In genomic region chr2:48950316-48950880, GRCm38 (mm10) we compare ENCODE assay signal across 8 mouse cellular contexts. TPM values are rescaled to one million over a fixed set of nuclear protein-coding genes. Genes with fewer than 3 reads are reported as not detected.
DNase-seq lines count a peak whose midpoint lies in the region; ATAC-seq and TF ChIP-seq lines count a peak whose summit lies in the region.

No protein-coding gene starts in this region.

- no peaks in the 10 kb centered on the region for H3K4me1 ChIP-seq in heart, adult 2 months (ENCODE audit: control insufficient read depth, insufficient read depth, low read length)
- H3K4me1 ChIP-seq in E14TG2a.4 (replicated peaks; ENCODE audit: low read depth, low read length) = peaks cover 21% of the 10 kb centered on the region
- peaks cover 3% of the 10 kb centered on the region; the same call in 1 of the 2 replicates for H3K4me1 ChIP-seq in embryonic facial prominence, embryonic 15.5 days
- peaks cover 7% of the 10 kb centered on the region; the same call in 1 of the 2 replicates for H3K4me1 ChIP-seq in limb, embryonic 10.5 days
- peaks cover 21% of the 10 kb centered on the region for H3K4me1 ChIP-seq in midbrain, embryonic 16.5 days (ENCODE audit: control insufficient read depth, insufficient read depth, low read length)

- peaks cover 3% of the 10 kb centered on the region; the same call in 1 of the 2 replicates for H3K36me3 ChIP-seq in heart, adult 2 months (ENCODE audit: control insufficient read depth, insufficient read depth, low read length)
- no peaks in the 10 kb centered on the region for H3K36me3 ChIP-seq in E14TG2a.4 (ENCODE audit: insufficient read depth, low read length)
- no peaks in the 10 kb centered on the region for H3K36me3 ChIP-seq in embryonic facial prominence, embryonic 15.5 days
- no peaks in the 10 kb centered on the region for H3K36me3 ChIP-seq in limb, embryonic 10.5 days
- H3K36me3 ChIP-seq in midbrain, embryonic 16.5 days (ENCODE audit: control insufficient read depth, insufficient read depth, low read length) = no peaks in the 10 kb centered on the region

- 5% methylated on average over 6 of the region's 6 CpGs for WGBS in heart, adult 2 months
- 5% methylated on average over 6 of the region's 6 CpGs for WGBS in embryonic facial prominence, embryonic 15.5 days
- WGBS in limb, embryonic 10.5 days = 15% methylated on average over 5 of the region's 6 CpGs
- 7% methylated on average over 6 of the region's 6 CpGs for WGBS in midbrain, embryonic 16.5 days

- 0 out of 2 replicates have a peak, but pooled peaks have one; percentile 3 for TF ChIP-seq POLR2A in heart, adult 2 months (IDR thresholded peaks at IDR 0.05; ENCODE audit: insufficient read depth, low read depth, low read length)

- peak overlapping the region; percentile 91 for H3K27ac ChIP-seq in heart, adult 2 months
- H3K27ac ChIP-seq in embryonic facial prominence, embryonic 15.5 days (replicated peaks) = peak overlapping the region; percentile 97
- H3K27ac ChIP-seq in limb, embryonic 10.5 days = peak overlapping the region; percentile 94
- peak overlapping the region; percentile 90 for H3K27ac ChIP-seq in midbrain, embryonic 16.5 days (ENCODE audit: low read length)

- peak overlapping the region; percentile 82 for H3K9ac ChIP-seq in heart, adult 2 months (ENCODE audit: low read depth, low read length)
- peak overlapping the region; percentile 88 for H3K9ac ChIP-seq in embryonic facial prominence, embryonic 15.5 days
- H3K9ac ChIP-seq in midbrain, embryonic 16.5 days (ENCODE audit: low read depth, low read length) = peak overlapping the region; percentile 77

- peak overlapping the region; percentile 53 for H3K4me2 ChIP-seq in embryonic facial prominence, embryonic 15.5 days (replicated peaks)
- peak overlapping the region; percentile 70 for H3K4me2 ChIP-seq in midbrain, embryonic 16.5 days (ENCODE audit: low read length)

- TF ChIP-seq EP300 in heart, adult 2 months (IDR thresholded peaks at IDR 0.05; ENCODE audit: insufficient read depth, low read depth, low read length) = no peak

- intact Hi-C loops in heart, adult 2 months (cut with DNase I) = no loop called here
- intact Hi-C loops in heart, postnatal 36 days (cut with DNase I) = loop anchor here (10.0 kb wide), 1 partner anchor 134 kb away; no protein-coding TSS in a partner anchor

- H3K27me3 ChIP-seq in heart, adult 2 months (ENCODE audit: control insufficient read depth, insufficient read depth, low read length) = no peaks in the 10 kb centered on the region
- no peaks in the 10 kb centered on the region for H3K27me3 ChIP-seq in E14TG2a.4 (ENCODE audit: insufficient read depth, low read length)
- H3K27me3 ChIP-seq in embryonic facial prominence, embryonic 15.5 days = no peaks in the 10 kb centered on the region
- H3K27me3 ChIP-seq in limb, embryonic 10.5 days (ENCODE audit: low read depth, poor library complexity, severe bottlenecking) = no peaks in the 10 kb centered on the region
- no peaks in the 10 kb centered on the region for H3K27me3 ChIP-seq in midbrain, embryonic 16.5 days (ENCODE audit: control insufficient read depth, insufficient read depth, low read depth, low read length)

- H3K4me3 ChIP-seq in heart, adult 2 months = peak overlapping the region; percentile 90
- H3K4me3 ChIP-seq in E14TG2a.4 (replicated peaks; ENCODE audit: low read length) = peak overlapping the region; percentile 90
- peak overlapping the region; percentile 88 for H3K4me3 ChIP-seq in embryonic facial prominence, embryonic 15.5 days (replicated peaks)
- H3K4me3 ChIP-seq in limb, embryonic 10.5 days = peak overlapping the region; percentile 93
- peak overlapping the region; percentile 70 for H3K4me3 ChIP-seq in midbrain, embryonic 16.5 days (ENCODE audit: low read depth, low read length)

- ATAC-seq in embryonic facial prominence, embryonic 15.5 days (ENCODE audit: insufficient number of reproducible peaks, low FRiP score, low TSS enrichment, low read depth) = no peak
- ATAC-seq in midbrain, embryonic 16.5 days = no peak

- H3K79me2 ChIP-seq in heart, adult 2 months (replicated peaks; ENCODE audit: control insufficient read depth, insufficient read depth, low read length) = peaks cover 2% of the 10 kb centered on the region

- DNase-seq in heart, adult 2 months = no peak
- no peak for DNase-seq in heart, postnatal 36 days
- no peak for DNase-seq in limb, embryonic 10.5 days (ENCODE audit: low spot score)
- DNase-seq in left cerebral cortex, adult 11 months (ENCODE audit: low spot score) = no peak
- DNase-seq in ovary, postnatal 36 days (ENCODE audit: low spot score) = no peak

- H3K9me3 ChIP-seq in E14TG2a.4 (ENCODE audit: low read length) = no peaks in the 10 kb centered on the region
- no peaks in the 10 kb centered on the region for H3K9me3 ChIP-seq in embryonic facial prominence, embryonic 15.5 days (replicated peaks)
- no peaks in the 10 kb centered on the region for H3K9me3 ChIP-seq in limb, embryonic 10.5 days (replicated peaks)
- H3K9me3 ChIP-seq in midbrain, embryonic 16.5 days (replicated peaks; ENCODE audit: control insufficient read depth, low read length, poor library complexity, severe bottlenecking) = no peaks in the 10 kb centered on the region

- TF ChIP-seq CTCF in heart, adult 2 months (IDR thresholded peaks at IDR 0.05) = no peak
- TF ChIP-seq CTCF in E14TG2a.4 (conservative IDR thresholded peaks at IDR 0.05; ENCODE audit: low read length) = no peak

RNA-seq across cellular contexts. Expression of gene Orc4, which starts 0.3 kb away (rescaled TPM):
- 10 to 100 TPM; 25.1 to 30.2 TPM for total RNA-seq in heart, adult 2 months (2021)
- polyA plus RNA-seq in heart, adult 2 months (2012; rRNA removed) = 7.5 and 17.2 TPM in 2 replicates
- 10 to 100 TPM; 30.9 to 34.0 TPM for total RNA-seq in heart, postnatal 36 days (2021)
- 88.4 and 90.6 TPM in 2 replicates for polyA plus RNA-seq in embryonic facial prominence, embryonic 15.5 days (2015; fragmentation: Nextera tagmentation; extraction: Ambion mirVana)
- 126 and 127 TPM in 2 replicates for polyA plus RNA-seq in limb, embryonic 10.5 days (2016; fragmentation: Nextera tagmentation; extraction: Ambion mirVana)
- 89.1 and 89.8 TPM in 2 replicates for polyA plus RNA-seq in midbrain, embryonic 16.5 days (2015; fragmentation: Nextera tagmentation; extraction: Ambion mirVana)

RNA-seq across cellular contexts. Expression of gene Mbd5, which starts 1.1 kb away (rescaled TPM):
- total RNA-seq in heart, adult 2 months (2021) = 10 to 100 TPM; 29.1 to 35.3 TPM
- 6.0 and 11.3 TPM in 2 replicates for polyA plus RNA-seq in heart, adult 2 months (2012; rRNA removed)
- 10 to 100 TPM; 30.8 to 39.1 TPM for total RNA-seq in heart, postnatal 36 days (2021)
- 27.1 and 28.4 TPM in 2 replicates for polyA plus RNA-seq in embryonic facial prominence, embryonic 15.5 days (2015; fragmentation: Nextera tagmentation; extraction: Ambion mirVana)
- 27.7 and 28.8 TPM in 2 replicates for polyA plus RNA-seq in limb, embryonic 10.5 days (2016; fragmentation: Nextera tagmentation; extraction: Ambion mirVana)
- polyA plus RNA-seq in midbrain, embryonic 16.5 days (2015; fragmentation: Nextera tagmentation; extraction: Ambion mirVana) = 32.4 and 37.7 TPM in 2 replicates
